Mouse (Mus musculus) ovary, postnatal 10 days (tissue): ENCODE results near the gene Qtrt2.
A peak's percentile ranks its signal among the peaks of the same experiment; 100 is the strongest.

Experiments
- DNase-seq: peaks from one replicate; pipeline ENCODE4 v3.0.0; 2022; ENCODE audit warnings: low spot score

The Qtrt2 gene

GRCm38 (mm10) chr16:43925001-43925558 lies 1.5 kb downstream of the Qtrt2 start:
- no peak for DNase-seq

- no peak for DNase-seq
These were observed 4.0 kb downstream of the Qtrt2 start for GRCm38 (mm10) chr16:43922630-43923029.

- no peak for DNase-seq
These were observed 4.6 kb downstream of the Qtrt2 start for GRCm38 (mm10) chr16:43922024-43922423.

GRCm38 (mm10) chr16:43918867-43919266 lies 7.7 kb downstream of the Qtrt2 start:
- no peak for DNase-seq

- DNase-seq = no peak
These were observed 17.7 kb downstream of the Qtrt2 start for GRCm38 (mm10) chr16:43908881-43909280.

GRCm38 (mm10) chr16:43900571-43900970 lies 26.0 kb downstream of the Qtrt2 start:
- DNase-seq = no peak

GRCm38 (mm10) chr16:43900138-43900537 lies 26.5 kb downstream of the Qtrt2 start:
- DNase-seq = no peak

- no peak for DNase-seq
These were observed 32.1 kb downstream of the Qtrt2 start for GRCm38 (mm10) chr16:43894501-43894900.

- no peak for DNase-seq
These were observed 35.8 kb downstream of the Qtrt2 start for GRCm38 (mm10) chr16:43890747-43891336.

GRCm38 (mm10) chr16:43890005-43890336 lies 36.6 kb downstream of the Qtrt2 start:
- no peak for DNase-seq

- peak; percentile 96 for DNase-seq
These were observed 37.2 kb downstream of the Qtrt2 start, which contains the start of gene Ccdc191 for GRCm38 (mm10) chr16:43889208-43890004. Gene Ccdc191, plus strand, starts transcription at chr16:43889800.

- DNase-seq = no peak
These were observed 44.3 kb downstream of the Qtrt2 start for GRCm38 (mm10) chr16:43882329-43882728.

GRCm38 (mm10) chr16:43881636-43882035 lies 45.0 kb downstream of the Qtrt2 start:
- no peak for DNase-seq

GRCm38 (mm10) chr16:43879769-43880168 lies 46.8 kb downstream of the Qtrt2 start:
- DNase-seq = no peak

GRCm38 (mm10) chr16:43871419-43871818 lies 55.2 kb downstream of the Qtrt2 start:
- no peak for DNase-seq

- DNase-seq = no peak
These were observed 56.8 kb downstream of the Qtrt2 start for GRCm38 (mm10) chr16:43869805-43870204.

GRCm38 (mm10) chr16:43860624-43861023 lies 66.0 kb downstream of the Qtrt2 start:
- no peak for DNase-seq

GRCm38 (mm10) chr16:43858941-43859476 lies 67.6 kb downstream of the Qtrt2 start:
- no peak for DNase-seq

- DNase-seq = no peak
These were observed 76.8 kb downstream of the Qtrt2 start for GRCm38 (mm10) chr16:43849839-43850238.

- no peak for DNase-seq
These were observed 85.4 kb downstream of the Qtrt2 start for GRCm38 (mm10) chr16:43841236-43841635.

- DNase-seq = no peak
These were observed 94.7 kb downstream of the Qtrt2 start for GRCm38 (mm10) chr16:43831957-43832356.

- DNase-seq = no peak
These were observed 99.1 kb downstream of the Qtrt2 start for GRCm38 (mm10) chr16:43827492-43827891.

- no peak for DNase-seq
These were observed 108.2 kb downstream of the Qtrt2 start for GRCm38 (mm10) chr16:43818404-43818803.
